In genomic region chr2:158847991-158848390, GRCm38 (mm10) we compare ENCODE assay signal across 18 mouse cellular contexts. TPM values are rescaled to one million over a fixed set of nuclear protein-coding genes. Genes with fewer than 3 reads are reported as not detected.
A peak's percentile ranks its signal among the peaks of the same experiment; 100 is the strongest.
DNase-seq lines count a peak whose midpoint lies in the region.
"Had no signal": no experiment of that assay in that cellular context is flagged by ENCODE, and none has a peak within 500 bp of the region (broad histone marks: within the 10 kb centered on the region; RNA-seq: fewer than 3 reads in every experiment).

No protein-coding gene starts in this region.

- peak; percentile 11 for DNase-seq in cerebellum, adult 11-12 months
- DNase-seq in cerebellum, postnatal 36 days: no peak
- DNase-seq in cerebellum, postnatal 14 days: peak; percentile 67 to 70
- DNase-seq in cerebellum, postnatal 4 days (ENCODE audit: low spot score in 2 of 2): no peak
- DNase-seq in brain, adult 2 months (ENCODE audit: low read depth, low spot score): peak; percentile 23
- peak; percentile 36 for DNase-seq in skeletal muscle tissue, adult 2 months (ENCODE audit: low read depth, low spot score)
- DNase-seq in adrenal gland, postnatal 10 days: no peak
- DNase-seq in lung, postnatal 10 days: no peak
- DNase-seq: adrenal gland, adult 2 months; adrenal gland, postnatal 25 days; cerebellum, adult 9-10 months; forebrain, postnatal 0 days; gastrocnemius, adult 2 months; gastrocnemius, postnatal 14 days; heart, adult 18-20 months; heart, postnatal 10 days; heart, postnatal 36 days; kidney, adult 18-20 months had no signal

RNA-seq across cellular contexts. Expression of gene Dhx35, which starts 53.4 kb away (rescaled TPM):
- 10 to 100 TPM; 11.5 to 16.7 TPM for total RNA-seq in adrenal gland, postnatal 10 days (2021)

Comparison
In these comparisons a context has a peak if more than half of its experiments do, and no peak if none do; other contexts are left out.
1. DNase-seq: peak in cerebellum, adult 11-12 months (single experiment), cerebellum, postnatal 14 days (2 of 2), brain, adult 2 months (single experiment) and skeletal muscle tissue, adult 2 months (single experiment); none in cerebellum, postnatal 36 days (0 of 2), cerebellum, postnatal 4 days (0 of 2), adrenal gland, postnatal 10 days (single experiment) and lung, postnatal 10 days (single experiment).